Mouse (Mus musculus): ENCODE measurements around the gene Dnm3.

Gene Dnm3

GRCm38 (mm10) chr1:162209010-162209409 is 268.8 kb downstream of the Dnm3 start:
- no peak for DNase-seq (ENCODE audit: low spot score)

- DNase-seq (ENCODE audit: low spot score): no peak
Measured at GRCm38 (mm10) chr1:162207708-162208043, 270.2 kb downstream of the Dnm3 start.

- peak; percentile 81 for DNase-seq (ENCODE audit: low spot score)
Measured at GRCm38 (mm10) chr1:162206998-162207707, 270.7 kb downstream of the Dnm3 start.

- DNase-seq (ENCODE audit: low spot score): no peak
Measured at GRCm38 (mm10) chr1:162202465-162203348, 275.1 kb downstream of the Dnm3 start.

GRCm38 (mm10) chr1:162200446-162200845 is 277.4 kb downstream of the Dnm3 start:
- no peak for DNase-seq (ENCODE audit: low spot score)

- DNase-seq (ENCODE audit: low spot score): no peak
Measured at GRCm38 (mm10) chr1:162196812-162197680, 280.8 kb downstream of the Dnm3 start.

- no peak for DNase-seq (ENCODE audit: low spot score)
Measured at GRCm38 (mm10) chr1:162188744-162189143, 289.1 kb downstream of the Dnm3 start.

- DNase-seq (ENCODE audit: low spot score): no peak
Measured at GRCm38 (mm10) chr1:162187352-162188120, 290.3 kb downstream of the Dnm3 start.

- peak; percentile 27 for DNase-seq (ENCODE audit: low spot score)
Measured at GRCm38 (mm10) chr1:162186470-162187351, 291.1 kb downstream of the Dnm3 start.

GRCm38 (mm10) chr1:162184003-162184748 is 293.7 kb downstream of the Dnm3 start:
- no peak for DNase-seq (ENCODE audit: low spot score)

GRCm38 (mm10) chr1:162183438-162183837 is 294.4 kb downstream of the Dnm3 start:
- no peak for DNase-seq (ENCODE audit: low spot score)

- DNase-seq (ENCODE audit: low spot score): no peak
Measured at GRCm38 (mm10) chr1:162181187-162181975, 296.5 kb downstream of the Dnm3 start.

GRCm38 (mm10) chr1:162180451-162180850 is 297.4 kb downstream of the Dnm3 start:
- no peak for DNase-seq (ENCODE audit: low spot score)

GRCm38 (mm10) chr1:162179401-162179800 is 298.4 kb downstream of the Dnm3 start:
- DNase-seq (ENCODE audit: low spot score): peak; percentile 60

GRCm38 (mm10) chr1:162172806-162173205 is 305.0 kb downstream of the Dnm3 start:
- no peak for DNase-seq (ENCODE audit: low spot score)

- DNase-seq (ENCODE audit: low spot score): no peak
Measured at GRCm38 (mm10) chr1:162163687-162164484, 313.9 kb downstream of the Dnm3 start.

GRCm38 (mm10) chr1:162162677-162163076 is 315.2 kb downstream of the Dnm3 start:
- no peak for DNase-seq (ENCODE audit: low spot score)

GRCm38 (mm10) chr1:162162249-162162648 is 315.6 kb downstream of the Dnm3 start:
- no peak for DNase-seq (ENCODE audit: low spot score)
